Comparison of ENCODE assay signal across 27 mouse cellular contexts in the genomic region with DNA sequence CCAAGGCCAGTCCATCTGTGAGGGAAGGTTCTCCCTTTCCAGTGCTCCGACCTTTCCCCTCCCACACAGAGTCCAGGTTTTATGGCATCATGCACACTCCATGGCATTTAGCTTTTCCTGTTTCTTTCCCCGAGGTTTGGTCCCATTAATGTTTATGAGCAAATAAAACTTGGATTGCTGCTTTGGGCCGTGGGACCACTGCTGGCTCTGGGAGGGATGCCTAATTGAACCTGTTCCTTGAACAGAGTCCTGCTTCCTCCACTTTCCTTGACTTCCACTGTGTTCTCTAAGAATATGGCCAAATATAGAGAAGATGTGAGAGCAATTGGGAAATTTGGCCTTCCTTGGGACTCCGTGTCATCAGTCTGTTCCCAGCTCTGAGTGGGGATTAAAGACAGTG.
DNase-seq lines count a peak whose midpoint lies in the region; ATAC-seq and TF ChIP-seq lines count a peak whose summit lies in the region.
"Had no signal": no experiment of that assay in that cellular context is flagged by ENCODE, and none has a peak within 500 bp of the region (broad histone marks: within the 10 kb centered on the region; RNA-seq: fewer than 3 reads in every experiment).

No protein-coding gene starts in this region.

- no peaks in the 10 kb centered on the region for H3K36me3 ChIP-seq in limb, embryonic 11.5 days (ENCODE audit: control insufficient read depth, insufficient read depth, low read length)
- no peaks in the 10 kb centered on the region for H3K36me3 ChIP-seq in limb, embryonic 10.5 days
- no peaks in the 10 kb centered on the region for H3K36me3 ChIP-seq in limb, embryonic 12.5 days
- no peaks in the 10 kb centered on the region for H3K36me3 ChIP-seq in limb, embryonic 14.5 days (ENCODE audit: control insufficient read depth, insufficient read depth, low read length)
- H3K36me3 ChIP-seq: embryonic facial prominence, embryonic 13.5 days; embryonic facial prominence, embryonic 15.5 days; forebrain, embryonic 10.5 days; forebrain, embryonic 12.5 days; G1E had no signal

- no peaks in the 10 kb centered on the region; the same call in 1 of the 2 replicates for H3K9me3 ChIP-seq in limb, embryonic 11.5 days (ENCODE audit: control insufficient read depth, low read length)
- H3K9me3 ChIP-seq in limb, embryonic 10.5 days (replicated peaks), result no peaks in the 10 kb centered on the region
- H3K9me3 ChIP-seq in limb, embryonic 12.5 days, result peaks cover 27% of the 10 kb centered on the region
- 0 out of 2 replicates have a peak, but pooled peaks cover 11% of the 10 kb centered on the region for H3K9me3 ChIP-seq in limb, embryonic 14.5 days (ENCODE audit: control insufficient read depth, low read length)
- H3K9me3 ChIP-seq: embryonic facial prominence, embryonic 15.5 days; G1E had no signal

- H3K4me3 ChIP-seq in limb, embryonic 11.5 days (ENCODE audit: low read depth, low read length), result no peak overlapping the region
- no peak overlapping the region for H3K4me3 ChIP-seq in limb, embryonic 10.5 days
- no peak overlapping the region for H3K4me3 ChIP-seq in limb, embryonic 12.5 days (replicated peaks)
- no peak overlapping the region for H3K4me3 ChIP-seq in limb, embryonic 14.5 days (replicated peaks; ENCODE audit: low read length)
- H3K4me3 ChIP-seq: embryonic facial prominence, embryonic 13.5 days; embryonic facial prominence, embryonic 15.5 days; erythroblast, embryonic 14.5 days; forebrain, embryonic 10.5 days; forebrain, embryonic 12.5 days had no signal

- no peak for ATAC-seq in limb, embryonic 11.5 days (ENCODE audit: insufficient number of reproducible peaks, low FRiP score, low TSS enrichment, low read depth)
- peak; percentile 66; the same call in 1 of the 2 replicates for ATAC-seq in limb, embryonic 12.5 days (ENCODE audit: insufficient number of reproducible peaks, insufficient read depth, low FRiP score, low TSS enrichment, low read depth)
- ATAC-seq in limb, embryonic 14.5 days (ENCODE audit: low FRiP score, low read depth), result no peak
- ATAC-seq: activated CD4-positive, CD25-positive, alpha-beta regulatory T cell, adult 4 months; CD4-positive, CD25-positive, alpha-beta regulatory T cell, adult 4 months; forebrain, embryonic 14.5 days; forebrain, embryonic 16.5 days; Patski had no signal

- peak; percentile 34 for DNase-seq in limb, embryonic 11.5 days (ENCODE audit: low spot score)
- DNase-seq in limb, embryonic 10.5 days (ENCODE audit: low spot score), result no peak
- peak; percentile 18 for DNase-seq in limb, embryonic 14.5 days (ENCODE audit: low spot score)
- DNase-seq in urinary bladder, postnatal 10 days (ENCODE audit: low spot score), result no peak
- DNase-seq in cerebellum, postnatal 25 days, result no peak
- DNase-seq: adrenal gland, adult 8-10 months; adrenal gland, postnatal 14 days; adrenal gland, postnatal 36 days; B cell, adult 2 months; cerebellum, adult 11-12 months; cerebellum, adult 2 months; cerebellum, adult 9-10 months; cerebellum, postnatal 10 days; cerebellum, postnatal 36 days; embryo, embryonic 11 days had no signal

- no peak for TF ChIP-seq POLR2A in limb, embryonic 14.5 days (IDR thresholded peaks at IDR 0.05; ENCODE audit: borderline replicate concordance, extremely low read depth, insufficient read depth, insufficient read length)

- H3K4me2 ChIP-seq in limb, embryonic 11.5 days (ENCODE audit: low read depth, severe bottlenecking), result no peak overlapping the region
- H3K4me2 ChIP-seq in limb, embryonic 12.5 days, result no peak overlapping the region
- H3K4me2 ChIP-seq in limb, embryonic 14.5 days (replicated peaks; ENCODE audit: low read depth, low read length, severe bottlenecking), result no peak overlapping the region
- H3K4me2 ChIP-seq: embryonic facial prominence, embryonic 13.5 days; embryonic facial prominence, embryonic 15.5 days; forebrain, embryonic 12.5 days had no signal

- 34% methylated on average over 4 of the region's 4 CpGs for WGBS in limb, embryonic 11.5 days
- WGBS in limb, embryonic 10.5 days, result 56% methylated on average over 4 of the region's 4 CpGs
- WGBS in limb, embryonic 12.5 days, result 20% methylated on average over 4 of the region's 4 CpGs
- WGBS in limb, embryonic 14.5 days, result 20% methylated on average over 4 of the region's 4 CpGs

- H3K27ac ChIP-seq in limb, embryonic 11.5 days (replicated peaks; ENCODE audit: low read depth, low read length), result no peak overlapping the region
- H3K27ac ChIP-seq in limb, embryonic 10.5 days, result no peak overlapping the region
- H3K27ac ChIP-seq in limb, embryonic 12.5 days, result no peak overlapping the region
- no peak overlapping the region for H3K27ac ChIP-seq in limb, embryonic 14.5 days (replicated peaks; ENCODE audit: low read depth, low read length)
- H3K27ac ChIP-seq: embryonic facial prominence, embryonic 13.5 days; embryonic facial prominence, embryonic 15.5 days; forebrain, embryonic 10.5 days; forebrain, embryonic 12.5 days had no signal

- H3K9ac ChIP-seq in limb, embryonic 11.5 days (ENCODE audit: low read length), result no peak overlapping the region
- H3K9ac ChIP-seq in limb, embryonic 12.5 days (replicated peaks), result no peak overlapping the region
- no peak overlapping the region for H3K9ac ChIP-seq in limb, embryonic 14.5 days (ENCODE audit: low read depth, low read length, severe bottlenecking)
- H3K9ac ChIP-seq: embryonic facial prominence, embryonic 13.5 days; embryonic facial prominence, embryonic 15.5 days; forebrain, embryonic 12.5 days had no signal

- no peaks in the 10 kb centered on the region for H3K4me1 ChIP-seq in limb, embryonic 11.5 days (ENCODE audit: control insufficient read depth, insufficient read depth, low read length)
- peaks cover 4% of the 10 kb centered on the region; the same call in 1 of the 2 replicates for H3K4me1 ChIP-seq in limb, embryonic 10.5 days
- H3K4me1 ChIP-seq in limb, embryonic 12.5 days (replicated peaks), result peaks cover 14% of the 10 kb centered on the region
- 0 out of 2 replicates have a peak, but pooled peaks cover 5% of the 10 kb centered on the region for H3K4me1 ChIP-seq in limb, embryonic 14.5 days (ENCODE audit: control insufficient read depth, insufficient read depth, low read length)
- H3K4me1 ChIP-seq: embryonic facial prominence, embryonic 13.5 days; embryonic facial prominence, embryonic 15.5 days; forebrain, embryonic 12.5 days had no signal

- no peaks in the 10 kb centered on the region for H3K27me3 ChIP-seq in limb, embryonic 11.5 days (ENCODE audit: control insufficient read depth, insufficient read depth, low read length)
- H3K27me3 ChIP-seq in limb, embryonic 10.5 days (ENCODE audit: low read depth, poor library complexity, severe bottlenecking), result peaks cover 7% of the 10 kb centered on the region; the same call in 1 of the 2 replicates
- H3K27me3 ChIP-seq in limb, embryonic 12.5 days, result peaks cover 51% of the 10 kb centered on the region
- H3K27me3 ChIP-seq in limb, embryonic 14.5 days (ENCODE audit: control insufficient read depth, insufficient read depth, low read length), result no peaks in the 10 kb centered on the region
- H3K27me3 ChIP-seq: embryonic facial prominence, embryonic 13.5 days; embryonic facial prominence, embryonic 15.5 days; forebrain, embryonic 12.5 days had no signal

Comparison
In these comparisons a context has a peak if more than half of its experiments do, and no peak if none do; other contexts are left out.
1. DNase-seq: peak in limb, embryonic 11.5 days (single experiment) and limb, embryonic 14.5 days (single experiment); none in limb, embryonic 10.5 days (single experiment), urinary bladder, postnatal 10 days (single experiment) and cerebellum, postnatal 25 days (0 of 2).